Mouse (Mus musculus): ENCODE measurements around the gene Lin7c. TPM values are rescaled to one million over a fixed set of nuclear protein-coding genes. Genes with fewer than 3 reads are reported as not detected.

The Lin7c gene
- polyA plus RNA-seq (2015; fragmentation: Illumina TruSeq; extraction: RNeasy Lipid Tissue Mini Kit (QIAGEN cat#74804); ENCODE audit: insufficient read depth, low replicate concordance) = 70.8 TPM

GRCm38 (mm10) chr2:109890597-109890996 is at the start of gene Lin7c:
Gene Lin7c, plus strand, starts transcription at chr2:109890853.

GRCm38 (mm10) chr2:109917496-109918413 is 27.1 kb downstream of the Lin7c start, which contains the start of gene Lgr4:
Gene Lgr4, plus strand, starts transcription at chr2:109917647.

Other genes with a start within 250 kb of the Lin7c start
- gene Bdnf, start 216.2 kb upstream of the Lin7c start, polyA plus RNA-seq (2015; fragmentation: Illumina TruSeq; extraction: RNeasy Lipid Tissue Mini Kit (QIAGEN cat#74804); ENCODE audit: insufficient read depth, low replicate concordance) = not detected
- gene Lgr4, start 26.8 kb downstream of the Lin7c start, polyA plus RNA-seq (2015; fragmentation: Illumina TruSeq; extraction: RNeasy Lipid Tissue Mini Kit (QIAGEN cat#74804); ENCODE audit: insufficient read depth, low replicate concordance) = 2.6 TPM
- 12.8 TPM for gene Ccdc34, start 127.0 kb downstream of the Lin7c start, polyA plus RNA-seq (2015; fragmentation: Illumina TruSeq; extraction: RNeasy Lipid Tissue Mini Kit (QIAGEN cat#74804); ENCODE audit: insufficient read depth, low replicate concordance)